Mouse (Mus musculus): ENCODE measurements around the gene Adra1b. TPM values are rescaled to one million over a fixed set of nuclear protein-coding genes. Genes with fewer than 3 reads are reported as not detected.

The Adra1b gene
- total RNA-seq, 4 experiments from 2014 or later = 0.29 to 0.31 TPM; not detected in 2

- no peak for DNase-seq (ENCODE audit: low spot score in 2 of 2)
Observed at GRCm38 (mm10) chr11:43728737-43729301, 172.2 kb downstream of the Adra1b start.

DNA sequence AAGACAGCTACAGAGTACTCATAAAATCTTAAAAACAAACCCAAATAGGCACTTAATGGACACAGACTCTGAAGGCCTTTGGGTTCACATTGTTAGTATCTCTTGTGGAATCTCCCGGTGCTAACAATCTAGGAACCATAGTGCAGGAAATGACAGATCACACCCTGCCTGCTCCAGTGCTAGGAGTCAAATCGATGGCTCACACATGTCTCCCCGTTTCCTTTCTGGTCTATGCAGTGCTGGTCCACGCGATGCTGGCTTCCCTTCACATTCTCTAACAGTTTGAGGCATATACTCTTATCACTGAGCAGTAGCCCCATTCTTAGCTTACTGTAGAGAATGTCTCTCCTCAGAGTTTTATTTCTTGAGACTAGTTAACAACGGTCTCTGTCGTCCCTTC, 173.2 kb downstream of the Adra1b start:
- no peak for DNase-seq (ENCODE audit: low spot score in 2 of 2)

Other genes with a start within 250 kb of the Adra1b start
- 10 to 100 TPM; 10.9 to 13.8 (median 12.4) TPM for gene Pwwp2a, start 219.2 kb downstream of the Adra1b start, total RNA-seq (2022)
- 10 to 100 TPM; 71.3 to 76.4 (median 73.0) TPM for gene Ttc1, start 153.2 kb downstream of the Adra1b start, total RNA-seq (2022)